Mouse (Mus musculus) testis, adult 2 months (tissue): ENCODE measurements at regions not wholly inside any gene's neighbourhood (a gene's known extent, or its start where the extent isn't known, plus 50 kb on each side); places are given as distances from the start of the nearest gene placed in this dataset.
A peak's percentile ranks its signal among the peaks of the same experiment; 100 is the strongest.

Source experiments
- H3K27ac ChIP-seq: fragments of 200-500 bp; 2 replicates; pipeline ENCODE4 v1.5.1; 2012; ENCODE audit warnings: low read depth, low read length; ENCODE audit not compliant: control insufficient read depth, insufficient read depth
- H3K27me3 ChIP-seq: fragments of 200-500 bp; 2 replicates; pipeline ENCODE4 v1.6.1; 2012; ENCODE audit warnings: mild to moderate bottlenecking, low read length, moderate library complexity; ENCODE audit not compliant: control insufficient read depth, insufficient read depth
- H3K36me3 ChIP-seq: fragments of 200-500 bp; 2 replicates; pipeline ENCODE4 v1.6.1; 2012; ENCODE audit warnings: mild to moderate bottlenecking, low read length; ENCODE audit not compliant: control insufficient read depth, insufficient read depth
- H3K4me1 ChIP-seq: fragments of 200-500 bp; 2 replicates; pipeline ENCODE4 v1.6.1; 2012; ENCODE audit warnings: low read length; ENCODE audit not compliant: control insufficient read depth, insufficient read depth
- H3K4me3 ChIP-seq: fragments of 200-500 bp; 2 replicates; pipeline ENCODE4 v1.5.1; 2012; ENCODE audit warnings: low read depth, mild to moderate bottlenecking, low read length, moderate library complexity, mixed read lengths; ENCODE audit not compliant: control insufficient read depth
- CTCF ChIP-seq: fragments of 200-500 bp; IDR thresholded peaks from 2 replicates; pipeline ENCODE4 v1.5.1; 2012; ENCODE audit warnings: low read depth, mild to moderate bottlenecking, inconsistent platforms, low read length, moderate library complexity; ENCODE audit not compliant: control insufficient read depth, insufficient read depth, insufficient replicate concordance
- POLR2A ChIP-seq: fragments of 200-500 bp; IDR thresholded peaks from 2 replicates; pipeline ENCODE4 v1.6.1; 2012; ENCODE audit warnings: low read depth, mild to moderate bottlenecking, inconsistent platforms, low read length, moderate library complexity; ENCODE audit not compliant: control insufficient read depth

GRCm38 (mm10) chr13:28898900-28899299, 54.6 kb downstream of the Sox4 start:
- Histone ChIP-seq H3K27ac (no peak overlapping the region), H3K4me3 (no peak overlapping the region), H3K27me3 (no peaks in the 10 kb centered on the region), H3K36me3 (no peaks in the 10 kb centered on the region), H3K4me1 (no peaks in the 10 kb centered on the region)
- TF ChIP-seq CTCF, result no peak
- TF ChIP-seq POLR2A, result no peak

- Histone ChIP-seq H3K4me1 (no peaks in the 10 kb centered on the region), H3K27ac (no peak overlapping the region), H3K27me3 (no peaks in the 10 kb centered on the region), H3K36me3 (no peaks in the 10 kb centered on the region), H3K4me3 (no peak overlapping the region)
- TF ChIP-seq POLR2A, result no peak
Observed at GRCm38 (mm10) chr13:28892896-28893295, 60.6 kb downstream of the Sox4 start.

- Histone ChIP-seq H3K27me3 (no peaks in the 10 kb centered on the region), H3K4me3 (no peak overlapping the region), H3K27ac (no peak overlapping the region), H3K36me3 (no peaks in the 10 kb centered on the region), H3K4me1 (peaks cover 7% of the 10 kb centered on the region)
- no peak for TF ChIP-seq CTCF
- no peak for TF ChIP-seq POLR2A
Observed at GRCm38 (mm10) chr13:28887098-28887497, 66.4 kb downstream of the Sox4 start.

- Histone ChIP-seq H3K36me3 (no peaks in the 10 kb centered on the region), H3K27me3 (no peaks in the 10 kb centered on the region), H3K27ac (no peak overlapping the region), H3K4me3 (no peak overlapping the region), H3K4me1 (peaks cover 7% of the 10 kb centered on the region)
- TF ChIP-seq CTCF (no peak), POLR2A (no peak)
Observed at GRCm38 (mm10) chr13:28886691-28887090, 66.8 kb downstream of the Sox4 start.

- H3K4me3 ChIP-seq, result peak overlapping the region; percentile 66
- TF ChIP-seq POLR2A (no peak), CTCF (no peak)
- H3K36me3 ChIP-seq, result no peaks in the 10 kb centered on the region
- H3K27ac ChIP-seq, result no peak overlapping the region
- H3K27me3 ChIP-seq, result no peaks in the 10 kb centered on the region
- H3K4me1 ChIP-seq, result peaks cover 7% of the 10 kb centered on the region
Observed at GRCm38 (mm10) chr13:28885083-28886037, 68.2 kb downstream of the Sox4 start.

GRCm38 (mm10) chr13:28884191-28884820, 69.2 kb downstream of the Sox4 start:
- peaks cover 7% of the 10 kb centered on the region for H3K4me1 ChIP-seq
- TF ChIP-seq CTCF, result no peak
- no peak for TF ChIP-seq POLR2A
- no peaks in the 10 kb centered on the region for H3K36me3 ChIP-seq
- H3K27me3 ChIP-seq, result no peaks in the 10 kb centered on the region
- H3K27ac ChIP-seq, result no peak overlapping the region
- peak overlapping the region; percentile 36 for H3K4me3 ChIP-seq

GRCm38 (mm10) chr13:28883398-28883797, 70.1 kb downstream of the Sox4 start:
- H3K36me3 ChIP-seq, result no peaks in the 10 kb centered on the region
- H3K4me3 ChIP-seq, result no peak overlapping the region
- H3K4me1 ChIP-seq, result peaks cover 7% of the 10 kb centered on the region
- H3K27me3 ChIP-seq, result no peaks in the 10 kb centered on the region
- no peak overlapping the region for H3K27ac ChIP-seq
- TF ChIP-seq POLR2A (no peak), CTCF (no peak)
